Mouse (Mus musculus) layer of hippocampus, adult 9-10 months (tissue): ENCODE data around the gene Lrig3.

ENCODE experiments used
- DNase-seq: peaks from one replicate; pipeline ENCODE4 v3.0.0; 2022; ENCODE audit warnings: low spot score

The Lrig3 gene

DNA sequence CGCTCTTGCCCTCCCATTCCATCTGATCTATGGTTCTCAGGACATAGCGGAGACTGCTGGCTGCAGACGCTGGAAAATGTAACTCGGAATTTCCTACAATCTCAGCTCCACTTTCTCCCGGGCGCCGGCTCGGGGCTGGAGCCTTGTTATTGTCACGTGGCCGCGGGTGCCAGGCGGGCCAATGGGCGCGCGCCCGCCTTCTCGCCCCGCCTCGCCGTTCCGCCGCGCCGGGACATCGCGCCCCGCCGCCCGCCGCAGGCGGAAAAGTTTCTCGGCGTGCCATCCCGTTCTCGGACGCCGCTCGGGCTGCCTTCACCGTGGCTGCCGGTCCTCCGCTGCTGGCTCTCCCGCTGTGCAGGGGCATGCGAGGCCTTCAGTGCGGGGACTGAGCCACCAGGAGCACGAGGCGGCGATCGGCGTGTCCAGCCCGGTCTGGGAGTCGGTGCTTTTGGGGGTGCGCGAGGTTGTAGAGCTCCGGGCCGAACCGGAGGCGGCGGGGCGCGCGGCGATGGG lies at the start of gene Lrig3:
Gene Lrig3, plus strand, starts transcription at position 201 of the 513 bp plus-strand sequence.
- no peak for DNase-seq

DNA sequence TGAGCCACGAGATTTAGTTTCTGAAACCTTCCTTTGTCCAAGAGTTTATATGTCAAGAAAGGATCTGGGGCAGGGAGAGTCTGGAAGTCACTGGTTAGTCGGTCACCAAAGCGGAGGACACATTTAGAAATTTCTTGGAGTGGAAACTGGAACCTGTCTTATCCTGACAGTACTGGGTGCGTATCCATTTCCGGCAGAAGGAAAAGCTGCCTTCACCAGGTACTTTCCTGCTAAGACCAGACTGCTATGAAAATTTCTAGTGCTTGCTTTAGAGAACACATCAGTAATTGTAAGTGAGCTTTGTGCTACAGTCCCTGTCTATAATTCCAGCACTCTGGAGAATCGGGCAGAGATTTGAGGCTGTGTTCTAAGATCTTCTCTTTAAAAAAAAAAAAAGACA lies 49.2 kb upstream of the Lrig3 start:
- DNase-seq = no peak

DNA sequence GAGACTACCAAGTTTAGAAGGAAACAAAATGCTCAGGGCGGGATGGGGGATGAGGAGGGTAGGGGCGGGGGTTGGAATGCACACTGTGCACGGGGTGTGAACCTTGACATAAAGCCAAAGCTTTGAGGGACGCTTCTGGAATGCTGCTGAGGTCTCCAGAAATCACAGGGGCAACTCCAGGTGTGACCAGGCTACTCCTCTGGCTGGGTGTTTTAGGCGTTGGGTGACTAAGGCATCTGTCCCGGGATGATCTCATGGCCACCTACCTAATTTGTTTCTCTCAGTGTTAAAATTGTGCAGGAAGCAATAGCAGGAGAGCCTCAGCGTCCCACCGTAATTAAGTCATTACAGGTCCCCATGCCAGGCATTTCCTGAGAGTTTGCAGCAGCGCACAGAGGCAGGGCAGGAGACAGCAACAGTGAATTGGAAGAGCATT lies 48.5 kb upstream of the Lrig3 start:
- DNase-seq = no peak

DNA sequence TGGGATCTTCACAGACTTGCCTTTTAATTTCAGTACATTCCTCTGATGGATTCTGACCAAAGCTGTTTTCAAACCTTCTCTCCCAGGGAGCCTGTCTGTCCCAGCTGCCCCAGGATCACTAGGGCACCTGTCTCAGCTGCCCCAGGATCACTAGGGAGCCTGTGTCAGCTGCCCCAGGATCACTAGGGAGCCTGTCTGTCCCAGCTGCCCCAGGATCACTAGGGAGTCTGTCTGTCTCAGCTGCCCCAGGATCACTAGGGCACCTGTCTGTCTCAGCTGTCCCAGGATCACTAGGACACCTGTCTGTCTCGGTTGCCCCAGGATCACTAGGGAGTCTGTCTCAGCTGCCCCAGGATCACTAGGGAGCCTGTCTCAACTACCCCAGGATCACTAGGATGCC lies 47.0 kb upstream of the Lrig3 start:
- no peak for DNase-seq

DNA sequence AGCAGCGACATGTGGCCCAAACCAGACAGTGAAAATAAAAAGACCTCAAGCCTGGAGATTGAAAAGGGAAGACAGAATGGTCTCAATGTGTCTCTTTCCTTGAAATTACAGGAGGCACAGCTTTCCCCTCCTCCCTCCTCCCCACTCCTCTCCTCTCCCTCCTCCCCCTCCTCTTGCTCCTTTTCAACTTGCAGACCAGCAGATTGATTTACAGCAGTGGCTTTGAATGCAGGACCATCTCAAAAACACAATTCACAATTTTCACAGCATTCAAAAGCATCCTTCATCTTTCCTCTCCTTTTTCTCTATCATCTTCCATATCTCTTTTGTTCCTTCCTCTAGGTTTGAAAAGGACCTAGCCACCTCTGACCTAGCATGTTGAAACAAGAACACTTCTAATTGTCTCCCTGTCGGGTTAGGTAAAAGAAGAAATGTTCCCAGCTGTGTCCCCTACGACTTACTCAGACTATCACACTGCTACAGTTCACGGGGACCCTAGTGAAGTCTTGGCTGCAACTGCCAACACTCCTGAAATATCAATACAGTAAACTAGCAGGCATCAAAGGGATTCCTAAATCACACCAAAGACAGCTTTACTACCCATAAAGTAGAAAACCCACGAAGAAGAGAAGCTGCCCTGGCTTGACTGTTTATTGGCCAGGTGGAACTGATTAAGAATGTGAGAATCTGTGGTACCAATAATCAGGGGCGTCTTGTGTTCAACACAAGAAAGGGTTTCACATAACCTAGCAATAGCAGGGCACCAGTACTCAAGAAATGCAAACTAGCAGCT lies 44.1 kb upstream of the Lrig3 start:
- no peak for DNase-seq

DNA sequence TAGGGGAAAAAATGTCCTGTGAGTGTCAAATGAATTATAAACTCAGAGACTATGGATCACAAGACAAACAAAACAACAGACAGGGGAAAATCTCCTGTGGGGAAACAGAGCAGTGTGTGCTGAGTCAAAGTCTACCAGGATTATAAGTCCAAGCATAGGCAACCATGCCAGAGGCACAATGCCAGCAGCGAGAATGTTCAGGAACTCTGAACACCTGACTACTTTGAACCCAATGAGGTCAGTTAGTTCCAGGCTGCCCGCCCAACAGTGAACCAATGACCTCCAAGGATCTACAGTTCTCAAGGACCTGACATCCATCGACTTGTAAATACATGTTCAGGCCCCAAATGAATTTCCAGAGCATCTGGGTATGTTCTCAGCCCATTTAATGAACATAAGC lies 36.0 kb upstream of the Lrig3 start:
- no peak for DNase-seq

DNA sequence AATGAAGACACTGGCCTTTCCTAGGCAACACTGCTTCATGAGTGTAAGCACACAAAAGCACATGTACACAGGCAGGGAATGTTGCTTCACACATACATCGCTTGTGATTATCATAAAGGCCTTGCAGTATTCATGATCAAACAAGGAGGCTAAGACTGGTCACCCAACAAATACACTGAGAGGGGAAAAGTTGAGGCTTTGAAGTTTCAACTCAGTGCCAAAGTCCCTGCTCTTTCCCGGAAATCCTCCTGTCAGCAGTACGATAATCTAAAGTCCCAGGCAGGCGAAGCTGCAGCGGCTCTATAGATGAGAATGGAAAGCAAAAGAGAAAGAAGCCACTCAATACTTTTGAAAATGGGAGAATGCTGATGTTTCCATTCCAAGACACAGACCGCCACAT lies 32.6 kb upstream of the Lrig3 start:
- DNase-seq = no peak

DNA sequence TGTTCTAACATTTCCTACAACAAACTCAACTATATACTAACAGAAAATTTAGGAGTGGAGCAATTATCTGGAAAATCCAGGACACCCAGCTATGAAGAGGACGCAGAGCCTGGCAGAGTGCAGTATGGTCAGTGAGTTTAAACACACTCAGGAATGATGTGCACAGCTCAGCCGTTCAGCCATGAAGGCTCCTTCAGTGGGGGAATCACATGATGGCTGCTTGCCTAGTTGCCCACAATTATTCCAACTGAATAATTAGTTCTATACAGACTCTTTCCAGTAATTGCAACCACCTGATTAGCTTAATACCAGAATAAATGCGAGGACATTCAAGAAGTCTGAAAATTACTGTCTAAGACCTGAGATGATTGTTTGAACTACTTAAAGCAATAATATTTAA lies 31.9 kb upstream of the Lrig3 start:
- no peak for DNase-seq

DNA sequence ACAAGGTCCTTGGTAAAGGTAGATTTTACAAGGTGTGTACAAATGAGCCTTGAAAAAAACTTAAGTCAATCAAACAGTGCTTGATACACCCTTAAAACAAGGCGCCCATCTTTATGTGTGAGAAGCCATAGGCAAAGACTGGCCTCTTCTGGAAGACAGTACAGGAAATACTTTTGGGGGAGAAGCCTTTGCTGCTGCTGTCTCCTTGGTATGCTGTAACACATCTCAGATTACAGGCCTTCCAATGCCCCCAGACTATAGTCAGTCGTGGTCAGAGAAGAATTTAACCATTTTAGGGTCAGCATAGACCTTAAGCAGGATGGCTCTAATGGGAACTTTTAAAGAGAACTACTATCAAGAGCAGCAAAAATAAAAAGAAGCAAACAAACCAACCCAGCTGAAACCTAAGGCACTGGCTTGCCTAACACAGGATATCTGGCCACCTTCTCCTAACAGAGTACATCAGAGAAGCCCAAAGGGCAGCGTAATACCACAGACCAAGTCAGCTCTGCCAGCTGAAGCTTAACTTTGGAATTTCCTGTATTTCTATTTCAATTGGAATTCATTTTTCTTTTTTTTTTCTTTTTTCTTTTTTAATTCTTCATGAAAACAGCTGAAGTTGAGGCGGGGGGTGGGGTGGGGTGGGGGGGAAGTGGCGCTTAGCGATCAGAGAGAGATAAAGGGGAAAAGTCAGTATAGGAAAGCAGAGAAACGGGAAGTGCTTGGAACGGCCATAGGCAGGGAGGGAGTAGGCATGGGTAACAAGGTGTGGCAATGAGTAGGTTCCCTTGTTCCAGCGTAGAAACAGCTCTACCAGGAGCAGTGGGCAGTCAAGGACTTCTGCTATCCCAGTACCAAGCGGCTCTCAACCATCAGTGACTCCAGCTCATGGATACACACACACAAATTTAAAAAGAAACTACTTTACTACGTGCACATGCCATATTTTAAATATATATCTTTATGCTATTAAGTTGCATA lies 28.2 kb upstream of the Lrig3 start:
- DNase-seq = no peak

DNA sequence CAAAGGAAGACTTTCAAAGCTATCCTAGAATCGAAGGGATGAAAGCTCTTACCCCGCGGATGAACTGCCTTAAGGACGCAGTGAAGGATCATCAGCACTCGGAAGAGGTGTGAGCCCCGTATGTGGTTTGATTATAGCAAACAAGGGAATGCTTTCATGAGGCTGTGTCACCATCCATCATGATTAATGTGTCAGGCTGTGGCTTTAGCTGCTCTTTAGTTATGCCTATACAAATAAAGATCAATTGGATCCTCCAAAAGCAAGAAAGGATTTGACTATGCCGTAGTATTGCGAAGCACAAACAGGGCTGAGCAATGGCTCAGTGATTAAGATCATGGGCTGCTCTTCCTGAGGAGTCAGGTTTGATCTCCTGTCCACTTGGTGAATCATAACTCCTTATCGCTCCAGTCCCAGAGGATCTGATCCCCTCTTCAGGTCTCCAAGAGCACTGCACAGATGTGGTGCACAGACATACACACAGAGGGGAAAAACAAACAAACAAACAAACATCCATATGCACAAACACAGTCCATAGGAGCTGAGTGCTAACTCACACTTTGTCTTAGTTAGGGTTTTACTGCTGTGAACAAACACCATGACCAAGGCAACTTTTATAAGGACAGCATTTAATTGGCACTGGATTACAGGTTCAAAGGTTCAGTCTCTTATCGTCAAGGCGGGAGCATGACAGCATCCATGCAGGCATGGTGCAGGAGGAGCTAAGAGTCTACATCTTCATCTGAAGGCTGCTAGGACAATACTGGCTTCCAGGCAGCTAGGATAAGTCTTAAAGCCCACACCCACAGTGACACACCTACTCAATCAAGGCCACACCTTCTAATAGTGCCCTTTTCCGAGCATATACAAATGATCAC lies 27.2 kb upstream of the Lrig3 start:
- no peak for DNase-seq

DNA sequence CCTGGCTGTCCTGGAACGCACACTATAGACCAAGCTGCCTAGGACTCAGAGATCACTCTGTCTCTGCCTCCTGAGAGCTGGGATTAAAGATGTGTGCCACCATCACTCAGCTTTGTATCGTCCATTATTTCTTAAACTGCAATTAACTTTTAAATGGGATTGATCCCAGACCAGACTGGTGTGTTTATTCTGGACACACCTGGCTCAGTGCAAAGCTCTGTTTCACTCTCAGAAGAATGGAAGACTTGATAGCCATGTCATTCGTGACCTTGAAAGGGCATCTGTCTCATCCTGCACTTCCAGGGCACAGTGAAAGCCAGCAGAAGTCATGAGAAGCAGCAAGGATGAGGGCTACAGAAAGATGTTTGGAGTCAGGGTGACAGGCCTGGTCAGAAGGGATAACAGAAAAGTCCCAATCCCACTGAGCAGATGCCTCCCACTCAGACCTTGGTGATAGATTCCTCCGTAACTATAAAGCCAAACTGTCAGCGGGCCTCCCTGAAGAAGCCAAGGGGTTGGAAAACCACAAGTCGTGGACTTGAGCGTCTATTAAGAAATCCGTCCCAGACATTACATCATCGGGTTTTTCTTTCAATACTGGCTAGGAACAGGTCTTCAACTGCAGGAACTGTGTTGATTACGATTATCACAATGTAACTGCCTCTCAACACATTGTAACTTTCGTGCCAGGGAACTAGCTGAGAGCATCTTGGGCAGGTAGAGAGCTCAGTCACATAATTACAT lies 25.5 kb upstream of the Lrig3 start:
- no peak for DNase-seq

DNA sequence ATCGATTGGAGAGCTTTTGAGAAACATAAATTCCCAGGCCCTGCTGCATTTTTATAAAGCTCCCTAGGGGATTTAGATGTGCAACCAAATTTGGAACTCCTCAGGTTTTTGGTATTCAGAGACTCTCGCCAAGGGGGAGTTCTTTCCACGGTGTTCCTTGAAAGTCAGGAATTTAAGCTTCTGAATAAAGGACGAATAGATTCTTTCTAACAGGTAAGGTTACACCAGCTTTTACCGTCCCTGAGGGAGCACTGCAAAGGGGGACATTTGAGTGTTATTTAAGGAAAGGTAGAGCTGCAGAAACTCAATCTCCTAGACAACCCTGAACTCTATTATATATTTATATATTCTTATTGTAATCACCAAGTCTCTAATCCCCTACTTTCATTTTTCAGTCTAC lies 22.9 kb upstream of the Lrig3 start:
- no peak for DNase-seq

DNA sequence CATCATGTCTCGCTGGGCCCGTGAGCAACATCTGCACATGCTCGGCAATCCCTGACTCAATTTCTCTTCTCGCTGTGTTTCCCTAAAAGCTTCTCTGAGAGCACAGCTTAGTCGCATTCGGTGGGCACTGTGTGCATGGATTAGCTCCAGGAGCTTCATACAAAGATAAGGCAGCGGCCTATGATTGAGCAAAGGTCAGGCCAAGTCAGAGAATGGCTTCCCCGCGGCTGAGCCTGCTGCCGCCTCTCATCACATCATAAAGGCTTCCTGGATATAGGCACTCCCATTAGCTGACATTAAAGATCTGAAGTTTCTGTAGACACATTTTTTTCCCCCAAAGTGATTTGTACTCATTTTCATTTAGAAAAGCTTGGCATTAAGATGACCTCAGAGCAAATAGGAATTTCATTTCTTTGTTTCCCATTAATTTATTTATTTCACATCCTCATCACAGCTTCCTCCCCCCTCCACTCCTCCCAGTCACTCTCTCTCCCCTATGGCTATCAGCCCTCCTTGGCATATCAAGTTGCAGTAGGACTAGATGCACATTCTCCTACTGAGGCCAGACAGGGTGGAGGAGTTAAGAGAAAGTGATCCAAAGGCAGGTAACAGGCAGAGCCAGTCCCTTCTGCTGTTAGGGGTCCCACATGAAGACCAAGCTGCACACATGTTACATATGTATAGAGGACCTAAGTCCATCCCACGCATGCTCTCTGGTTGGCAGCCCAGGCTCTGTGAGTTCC lies 21.0 kb upstream of the Lrig3 start:
- no peak for DNase-seq

DNA sequence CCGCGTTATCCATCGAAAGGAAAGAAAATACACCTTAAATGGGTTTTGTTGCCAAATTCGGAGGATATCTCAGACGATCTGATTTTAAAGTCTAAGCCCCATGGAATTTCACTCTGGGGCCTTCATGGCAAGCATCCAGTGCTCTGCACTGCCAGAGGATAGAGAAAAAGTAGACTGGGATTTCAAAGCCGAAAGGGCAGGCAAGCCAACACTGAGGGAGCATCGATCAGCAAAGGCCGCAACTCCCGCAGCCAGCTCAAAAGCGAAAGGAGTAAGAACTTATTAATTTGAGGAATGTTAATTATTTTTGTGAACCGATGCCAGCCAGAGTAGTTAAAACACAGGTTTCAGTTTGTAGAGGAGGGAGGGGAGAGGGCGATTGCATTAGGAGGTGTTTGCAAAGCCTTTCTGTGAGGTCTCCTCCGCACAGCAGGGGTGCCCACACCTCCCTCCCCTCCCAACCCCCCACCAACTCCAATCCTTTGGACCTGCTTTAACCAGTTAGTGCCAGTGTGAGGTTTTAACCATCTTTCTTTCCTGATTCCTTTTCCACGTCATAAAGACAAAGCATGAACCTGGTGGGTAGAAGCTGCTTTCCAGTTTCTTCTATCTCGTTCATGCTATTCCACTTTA lies 17.0 kb upstream of the Lrig3 start:
- DNase-seq = no peak

DNA sequence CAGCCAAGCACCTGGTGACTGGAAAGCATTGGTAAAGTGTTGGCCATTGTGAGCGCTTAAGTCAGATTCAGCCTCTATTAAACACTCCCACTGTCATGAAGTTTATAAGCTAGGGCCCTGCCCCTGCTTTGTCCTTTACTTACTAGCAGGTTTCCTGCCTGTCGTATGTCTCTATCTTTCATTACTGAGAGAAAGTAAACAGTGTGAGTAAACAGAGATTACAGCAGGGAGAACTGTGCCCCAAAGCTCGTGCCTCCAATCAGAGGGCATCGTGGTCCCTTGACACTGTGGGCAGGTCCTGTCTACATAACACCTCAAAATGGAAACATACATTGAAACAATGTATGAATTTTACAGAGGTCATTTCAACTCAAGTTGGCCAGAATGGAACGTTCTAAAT lies 14.3 kb upstream of the Lrig3 start:
- DNase-seq = no peak

DNA sequence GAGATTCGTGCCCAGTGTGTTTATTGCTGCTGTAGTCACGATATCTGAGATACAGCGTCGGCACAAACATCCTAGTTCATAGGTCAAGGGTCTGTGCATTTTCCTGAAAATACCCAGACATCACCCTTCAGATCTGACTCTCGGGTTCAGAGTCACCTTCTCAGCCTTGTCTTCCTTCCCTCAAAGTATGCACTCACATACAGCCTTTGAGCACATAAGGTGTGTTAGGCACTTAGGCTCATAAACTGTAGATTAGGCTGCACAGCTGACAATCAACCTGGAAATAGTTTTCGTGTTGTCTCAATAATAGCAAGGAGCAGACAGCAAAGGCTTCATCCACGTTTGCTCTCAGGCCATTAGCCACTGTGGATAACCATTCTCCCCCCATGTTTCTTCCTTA lies 11.6 kb upstream of the Lrig3 start:
- DNase-seq = no peak

DNA sequence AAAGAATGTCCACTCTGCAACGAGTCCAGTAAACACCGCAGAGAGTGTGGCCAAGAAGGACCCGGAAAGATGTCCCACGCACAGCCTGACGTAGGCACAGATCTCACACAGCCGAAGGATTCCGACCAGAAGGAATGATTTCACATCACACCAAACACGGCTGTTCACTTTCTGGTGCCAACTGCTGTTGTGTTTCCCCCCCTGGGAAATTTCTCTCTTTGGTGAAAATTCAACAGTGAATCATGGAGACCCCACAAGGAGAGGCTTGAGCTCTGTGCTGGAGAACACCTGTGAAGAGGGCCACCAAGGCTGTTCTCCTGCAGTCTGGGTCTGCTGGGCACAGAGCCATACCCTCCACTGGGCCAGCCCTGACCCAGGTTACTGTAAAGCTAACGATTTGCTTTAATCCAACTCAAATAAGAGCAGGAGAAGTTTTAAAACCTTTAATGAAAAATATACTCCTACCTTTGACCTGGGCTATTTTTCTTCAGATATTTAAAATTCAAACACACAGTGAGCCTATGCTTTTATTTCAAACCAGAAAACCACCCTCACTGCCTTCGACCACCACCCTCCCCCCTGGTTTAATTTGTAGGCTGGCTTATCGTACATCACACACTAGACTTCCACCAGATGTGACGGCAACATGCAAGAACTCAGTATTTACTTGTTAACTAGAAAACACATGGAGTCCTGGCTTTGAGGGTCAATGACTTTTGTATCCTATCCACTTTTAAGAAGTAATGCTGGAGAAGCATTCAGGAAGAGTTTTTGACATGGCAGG lies 11.0 kb upstream of the Lrig3 start:
- DNase-seq = no peak

DNA sequence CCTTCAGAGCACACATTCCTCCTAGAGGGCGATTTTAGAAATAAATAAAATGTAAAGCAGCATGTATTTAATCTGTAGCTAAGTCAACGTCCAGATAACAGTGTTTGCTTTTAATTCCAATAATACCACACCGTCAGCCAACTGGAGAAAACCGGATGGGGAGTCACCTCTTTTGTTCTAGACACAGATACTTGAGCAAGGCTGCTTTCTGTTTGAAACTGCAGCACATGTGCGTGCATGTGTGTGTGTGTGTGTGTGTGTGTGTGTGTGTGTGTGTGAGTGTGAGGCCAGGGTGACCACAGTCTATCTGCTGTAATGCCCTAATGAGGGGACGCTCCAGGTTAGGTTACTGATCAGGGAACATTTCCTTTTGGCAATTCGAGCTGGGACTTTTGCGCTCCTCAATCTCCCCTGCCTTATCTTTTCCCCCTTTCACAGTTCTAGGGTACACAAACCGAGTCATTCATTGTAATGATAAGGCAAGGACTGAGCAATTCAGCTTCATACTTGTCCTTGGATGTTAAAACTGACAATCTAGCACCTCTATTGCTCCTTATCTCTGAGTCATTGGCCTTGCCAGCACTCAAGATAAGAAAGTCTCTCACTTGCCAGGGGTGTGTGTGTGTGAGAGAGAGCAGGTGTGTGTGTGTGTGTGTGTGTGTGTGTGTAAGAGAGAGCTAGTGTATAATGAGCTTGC lies 4.4 kb upstream of the Lrig3 start:
- no peak for DNase-seq

DNA sequence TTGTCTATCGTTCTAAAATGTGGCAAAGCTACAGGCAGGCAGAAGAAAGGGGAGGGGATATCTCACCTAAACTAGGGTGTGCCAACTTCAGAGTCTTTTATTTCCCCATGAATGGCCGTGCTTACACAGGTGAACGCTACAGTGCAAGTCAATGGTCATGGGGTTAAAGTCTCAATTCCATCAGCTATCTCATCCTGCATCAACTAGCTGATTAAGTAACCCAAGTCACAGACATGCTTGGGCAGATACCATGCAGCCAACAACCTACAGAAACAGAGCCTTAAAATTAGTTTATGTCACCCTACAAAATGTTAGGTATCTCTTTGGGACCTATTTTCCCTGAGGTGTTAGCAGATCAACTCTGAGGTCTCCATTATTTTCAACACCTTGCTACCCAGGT lies 1.3 kb upstream of the Lrig3 start:
- no peak for DNase-seq
